Mouse (Mus musculus) stomach, postnatal 0 days (tissue): ENCODE data around the gene Med16. TPM values are rescaled to one million over a fixed set of nuclear protein-coding genes. Genes with fewer than 3 reads are reported as not detected.

ENCODE experiments used
- ATAC-seq: fragments of 200-750 bp; cut with Nextera tagmentation; 2 replicates; pipeline ENCODE4 v1.8.0; 2017; ENCODE audit not compliant: low FRiP score, low TSS enrichment
- DNase-seq: peaks from one replicate; pipeline ENCODE4 v3.0.0-alpha.2; 2016; ENCODE audit warnings: low spot score
- H3K27ac ChIP-seq: fragments of 300-500 bp; sonication (generic); replicated peaks from 2 replicates; pipeline ENCODE4 v1.5.1; 2014; ENCODE audit warnings: mild to moderate bottlenecking, control low read depth
- H3K27me3 ChIP-seq: fragments of 300-500 bp; sonication (generic); 2 replicates; pipeline ENCODE4 v1.6.1; 2014; ENCODE audit warnings: low read length; ENCODE audit not compliant: control insufficient read depth, insufficient read depth
- H3K36me3 ChIP-seq: fragments of 300-500 bp; sonication (generic); 2 replicates; pipeline ENCODE4 v1.6.1; 2014; ENCODE audit warnings: low read length, mixed read lengths; ENCODE audit not compliant: control insufficient read depth, insufficient read depth
- H3K4me1 ChIP-seq: fragments of 300-500 bp; sonication (generic); replicated peaks from 2 replicates; pipeline ENCODE4 v1.6.1; 2014; ENCODE audit warnings: antibody characterized with exemption; ENCODE audit not compliant: control insufficient read depth, insufficient read depth
- H3K4me2 ChIP-seq: fragments of 300-500 bp; sonication (generic); replicated peaks from 2 replicates; pipeline ENCODE4 v1.6.1; 2014; ENCODE audit warnings: low read depth, mild to moderate bottlenecking, control low read depth, moderate library complexity
- H3K4me3 ChIP-seq: fragments of 300-500 bp; sonication (generic); 2 replicates; pipeline ENCODE4 v1.5.1; 2014; ENCODE audit warnings: low read depth, low read length, control low read depth
- H3K9ac ChIP-seq: fragments of 300-500 bp; sonication (generic); 2 replicates; pipeline ENCODE4 v1.6.1; 2014; ENCODE audit warnings: mild to moderate bottlenecking, low read length, control low read depth, mixed read lengths
- H3K9me3 ChIP-seq: fragments of 300-500 bp; sonication (generic); 2 replicates; pipeline ENCODE4 v1.6.1; 2016; ENCODE audit warnings: low read length; ENCODE audit not compliant: control insufficient read depth
- CTCF ChIP-seq: IDR thresholded peaks from 2 replicates; pipeline ENCODE4 v1.5.1; 2016; ENCODE audit warnings: antibody characterized with exemption, low read depth, mild to moderate bottlenecking, moderate library complexity
- EP300 ChIP-seq: optimal IDR thresholded peaks from 2 replicates; pipeline ENCODE3; 2016; ENCODE audit warnings: antibody characterized with exemption
- WGBS: fragments of 180-500 bp; shearing (Covaris S2); extraction: QIAGEN DNeasy Blood & Tissue Kit; methylation state at CpG from one replicate; pipeline ENCODE4 v1.1.7; 2014; 5-methylcytosine and 5-hydroxymethylcytosine counted together
- polyA plus RNA-seq: library from polyadenylated mRNA; unstranded; fragments of >200 nt; fragmentation: Nextera tagmentation; extraction: Ambion mirVana; gene quantifications from 2 replicates; pipeline ENCODE4 v1.2.1, GENCODE M21; 2015

Gene Med16
- polyA plus RNA-seq, 1 experiment from 2014 or later, result 25.6 TPM

GRCm38 (mm10) chr10:79864351-79865188 is 44.2 kb downstream of the Med16 start:
- H3K27ac ChIP-seq, result no peak overlapping the region
- H3K4me2 ChIP-seq, result no peak overlapping the region
- peak; percentile 28; the same call in 1 of the 2 replicates for ATAC-seq
- H3K9me3 ChIP-seq, result no peaks in the 10 kb centered on the region
- 49% methylated on average over 9 of the region's 10 CpGs for WGBS
- H3K9ac ChIP-seq, result no peak overlapping the region
- DNase-seq, result no peak
- TF ChIP-seq EP300 (no peak), CTCF (no peak)
- no peak overlapping the region for H3K4me3 ChIP-seq
- H3K36me3 ChIP-seq, result peaks cover 35% of the 10 kb centered on the region
- H3K27me3 ChIP-seq, result no peaks in the 10 kb centered on the region
- H3K4me1 ChIP-seq, result no peaks in the 10 kb centered on the region

GRCm38 (mm10) chr10:79862925-79863324 is 45.8 kb downstream of the Med16 start:
- Histone ChIP-seq H3K36me3 (peaks cover 41% of the 10 kb centered on the region), H3K9ac (no peak overlapping the region), H3K9me3 (no peaks in the 10 kb centered on the region), H3K27me3 (no peaks in the 10 kb centered on the region), H3K27ac (no peak overlapping the region), H3K4me3 (no peak overlapping the region), H3K4me2 (no peak overlapping the region), H3K4me1 (peaks cover 8% of the 10 kb centered on the region)
- WGBS, result 53% methylated on average over 10 of the region's 10 CpGs
- ATAC-seq (no peak), DNase-seq (no peak)
- no peak for TF ChIP-seq EP300
- no peak for TF ChIP-seq CTCF

GRCm38 (mm10) chr10:79862049-79862788 is 46.5 kb downstream of the Med16 start:
- ATAC-seq (no peak), DNase-seq (no peak)
- Histone ChIP-seq H3K9me3 (no peaks in the 10 kb centered on the region), H3K9ac (no peak overlapping the region), H3K4me3 (no peak overlapping the region), H3K36me3 (peaks cover 41% of the 10 kb centered on the region), H3K4me2 (no peak overlapping the region), H3K4me1 (peaks cover 14% of the 10 kb centered on the region), H3K27ac (no peak overlapping the region), H3K27me3 (no peaks in the 10 kb centered on the region)
- WGBS, result 86% methylated on average over 23 of the region's 23 CpGs
- TF ChIP-seq EP300 (no peak), CTCF (no peak)

DNA sequence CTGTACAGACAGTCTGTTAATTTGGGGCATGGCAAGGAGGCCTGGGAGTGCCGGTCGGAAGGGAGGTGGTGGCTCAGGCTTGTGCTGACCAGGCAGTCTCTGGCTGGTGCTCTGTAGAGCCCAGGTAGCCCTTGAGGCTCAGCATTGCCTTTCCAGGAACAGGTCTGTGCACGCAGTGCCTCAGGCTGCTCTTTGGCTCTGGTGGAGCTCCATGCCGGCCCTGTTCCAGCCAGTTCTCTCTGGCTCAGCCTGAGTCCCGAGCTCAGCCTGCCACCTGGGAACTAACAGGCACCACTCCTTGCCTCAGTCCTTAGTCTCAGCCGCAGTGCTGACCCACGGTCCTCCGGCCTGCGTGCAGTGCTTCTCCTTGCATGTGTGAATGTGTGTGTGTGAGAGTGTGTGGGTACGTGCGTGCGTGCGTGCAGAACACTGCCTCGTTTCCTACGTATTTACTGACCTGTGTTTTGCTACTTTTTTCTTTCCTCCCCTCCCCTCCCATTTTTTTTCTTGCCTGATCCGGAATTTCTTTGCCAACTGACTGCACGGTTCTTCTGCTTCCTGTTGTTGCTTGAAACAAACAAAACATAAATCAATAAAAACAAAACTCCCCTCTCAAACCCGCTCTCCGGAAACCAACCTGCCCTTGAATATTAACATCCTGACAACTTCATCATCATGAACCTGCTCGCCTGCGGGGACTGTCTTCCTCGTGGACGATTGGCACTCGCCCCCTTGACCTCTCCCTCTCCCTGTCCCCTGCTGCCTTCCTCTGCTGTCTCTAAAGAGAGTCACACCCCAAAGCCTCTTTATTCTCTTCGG is 47.3 kb downstream of the Med16 start:
- H3K4me1 ChIP-seq, result peaks cover 16% of the 10 kb centered on the region
- 63% methylated on average over 25 of the region's 25 CpGs for WGBS

DNA sequence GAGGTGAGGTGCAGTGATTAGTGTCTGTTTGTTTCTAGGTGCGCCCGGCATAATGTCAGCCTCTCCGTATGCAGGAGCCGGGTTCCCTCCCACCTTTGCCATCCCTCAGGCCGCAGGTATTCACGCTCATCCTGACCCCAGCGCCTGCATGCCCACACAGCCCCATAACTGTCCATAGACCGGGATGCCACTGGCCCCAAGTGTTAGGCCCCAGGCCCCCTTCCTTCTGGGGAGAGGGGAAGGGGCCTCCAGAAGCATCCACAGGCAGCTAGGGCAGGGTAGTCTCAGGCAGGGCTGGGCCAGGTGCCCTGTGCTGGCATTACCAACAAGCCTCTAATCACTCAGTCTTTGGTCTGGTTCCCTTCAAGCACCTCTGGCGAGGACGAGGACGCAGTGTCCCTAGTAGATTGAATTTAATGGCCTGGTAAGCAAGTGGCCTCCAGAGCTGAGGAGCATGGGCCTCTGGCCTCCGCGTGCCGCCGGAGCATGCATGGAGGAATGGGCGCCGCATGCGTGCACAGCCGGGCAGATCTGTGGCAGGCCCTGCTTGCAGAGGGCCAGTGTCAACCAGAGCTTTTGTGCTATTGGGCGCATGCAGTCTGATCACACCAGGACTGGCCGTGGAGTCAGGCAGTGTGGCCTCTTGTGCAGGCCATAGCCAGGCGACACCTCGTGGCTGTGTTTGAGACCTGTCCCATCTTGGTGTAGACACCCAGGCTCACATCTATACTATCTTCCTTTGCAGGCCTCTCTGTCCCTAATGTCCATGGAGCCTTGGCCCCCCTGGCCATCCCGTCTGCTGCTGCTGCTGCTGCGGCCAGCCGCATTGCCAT is 48.4 kb downstream of the Med16 start:
- WGBS, result 83% methylated on average over 26 of the region's 26 CpGs

More for the DNA sequence above, 47.3 kb downstream of the Med16 start:
- ATAC-seq (no peak), DNase-seq (no peak)
- TF ChIP-seq CTCF (no peak), EP300 (no peak)
- no peaks in the 10 kb centered on the region for H3K27me3 ChIP-seq
- H3K9me3 ChIP-seq, result no peaks in the 10 kb centered on the region
- H3K9ac ChIP-seq, result no peak overlapping the region
- no peak overlapping the region for H3K4me2 ChIP-seq
- H3K27ac ChIP-seq, result no peak overlapping the region
- H3K36me3 ChIP-seq, result peaks cover 44% of the 10 kb centered on the region
- H3K4me3 ChIP-seq, result no peak overlapping the region

More for the DNA sequence above, 48.4 kb downstream of the Med16 start:
- Histone ChIP-seq H3K27me3 (no peaks in the 10 kb centered on the region), H3K4me1 (peaks cover 16% of the 10 kb centered on the region), H3K9me3 (no peaks in the 10 kb centered on the region), H3K9ac (0 out of 2 replicates have a peak overlapping the region, but pooled peaks have one; percentile 4), H3K4me2 (no peak overlapping the region), H3K4me3 (no peak overlapping the region), H3K27ac (no peak overlapping the region), H3K36me3 (peaks cover 44% of the 10 kb centered on the region)
- DNase-seq (no peak), ATAC-seq (no peak)
- no peak for TF ChIP-seq EP300
- no peak for TF ChIP-seq CTCF
